ENCODE assay signal across 7 mouse cellular contexts in the genomic region with DNA sequence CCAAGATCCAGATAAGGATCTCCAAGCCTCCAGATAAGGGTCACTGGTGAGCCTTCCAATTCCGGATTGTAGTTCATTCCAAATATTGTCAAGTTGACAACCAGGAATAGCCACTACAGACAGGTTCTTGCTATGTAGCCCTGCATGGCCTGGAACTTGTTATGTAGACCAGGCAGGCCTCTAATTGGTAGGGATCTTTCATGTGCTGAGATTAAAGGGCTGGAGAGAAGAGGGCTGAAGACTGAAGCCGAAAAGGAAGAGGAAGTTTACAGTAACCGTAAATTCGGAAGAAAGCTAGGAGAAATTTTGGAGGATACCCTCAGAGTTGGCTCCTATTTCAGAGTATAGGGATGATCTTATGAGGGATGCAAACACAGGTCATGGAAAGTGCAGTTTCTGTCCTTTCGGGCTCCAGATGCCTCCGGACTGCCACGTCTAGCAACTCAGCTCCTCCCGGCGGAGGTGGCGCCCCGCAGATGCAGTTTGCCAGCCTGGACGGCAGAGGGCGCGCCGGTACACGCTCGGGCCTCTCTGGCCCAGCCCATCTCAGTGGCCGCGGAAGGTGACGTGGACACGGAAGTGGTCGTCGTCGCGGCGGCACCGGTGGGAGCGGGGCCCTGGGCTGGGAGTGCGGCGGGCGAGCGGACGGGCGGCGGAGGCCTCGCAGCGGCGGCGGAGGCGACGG. TPM values are rescaled to one million over a fixed set of nuclear protein-coding genes. Genes with fewer than 3 reads are reported as not detected.
DNase-seq lines count a peak whose midpoint lies in the region; ATAC-seq and TF ChIP-seq lines count a peak whose summit lies in the region.

Gene Lrrc59 (plus strand): TSS at position 569 of the 685 bp plus-strand sequence.

- no peak for TF ChIP-seq POLR2A in kidney, adult 2 months (IDR thresholded peaks at IDR 0.05; ENCODE audit: low read depth, low read length)
- peak; percentile 70 for TF ChIP-seq POLR2A in spleen, adult 2 months (IDR thresholded peaks at IDR 0.05; ENCODE audit: low read depth, low read length)

- ATAC-seq in embryonic facial prominence, embryonic 12.5 days (ENCODE audit: insufficient number of reproducible peaks, insufficient read depth, low FRiP score, low TSS enrichment): peak; percentile 94
- ATAC-seq in limb, embryonic 12.5 days (ENCODE audit: insufficient number of reproducible peaks, insufficient read depth, low FRiP score, low TSS enrichment, low read depth): peak; percentile 97
- peak; percentile 97 for ATAC-seq in midbrain, embryonic 15.5 days (replicated peaks)

- H3K4me2 ChIP-seq in embryonic facial prominence, embryonic 12.5 days (replicated peaks): peak within 1 kb of the TSS; percentile 91
- H3K4me2 ChIP-seq in limb, embryonic 12.5 days: peak within 1 kb of the TSS; percentile 86
- peak within 1 kb of the TSS; percentile 88 for H3K4me2 ChIP-seq in midbrain, embryonic 15.5 days

- H3K4me1 ChIP-seq in embryonic facial prominence, embryonic 12.5 days: peaks cover 8% of the 10 kb centered on the region
- H3K4me1 ChIP-seq in kidney, adult 2 months (ENCODE audit: control insufficient read depth, insufficient read depth, low read length): peaks cover 11% of the 10 kb centered on the region; the same call in 1 of the 2 replicates
- H3K4me1 ChIP-seq in limb, embryonic 12.5 days (replicated peaks): peaks cover 12% of the 10 kb centered on the region
- H3K4me1 ChIP-seq in midbrain, embryonic 15.5 days: peaks cover 14% of the 10 kb centered on the region
- peaks cover 6% of the 10 kb centered on the region; the same call in 1 of the 2 replicates for H3K4me1 ChIP-seq in spleen, adult 2 months (ENCODE audit: control insufficient read depth, insufficient read depth, insufficient read length)

- peak within 1 kb of the TSS; percentile 97 for H3K4me3 ChIP-seq in embryonic facial prominence, embryonic 12.5 days
- peak within 1 kb of the TSS; percentile 76 for H3K4me3 ChIP-seq in kidney, adult 2 months (ENCODE audit: insufficient read depth, low read depth, low read length)
- peak within 1 kb of the TSS; percentile 88 for H3K4me3 ChIP-seq in limb, embryonic 12.5 days (replicated peaks)
- H3K4me3 ChIP-seq in midbrain, embryonic 15.5 days: peak within 1 kb of the TSS; percentile 100
- peak within 1 kb of the TSS; percentile 74 for H3K4me3 ChIP-seq in spleen, adult 2 months (ENCODE audit: extremely low read depth, insufficient read depth, insufficient read length)

- peak; percentile 91 for TF ChIP-seq CTCF in kidney, adult 2 months (conservative IDR thresholded peaks at IDR 0.05; ENCODE audit: insufficient read depth, insufficient read length, low read depth, low read length)
- peak; percentile 98 for TF ChIP-seq CTCF in spleen, adult 2 months (IDR thresholded peaks at IDR 0.05; ENCODE audit: extremely low read depth, insufficient read depth, insufficient read length, insufficient replicate concordance)

- peak; percentile 96 for DNase-seq in adrenal gland, postnatal 25 days
- DNase-seq in heart, adult 18-20 months: peak; percentile 95
- DNase-seq in kidney, adult 2 months: peak; percentile 95
- DNase-seq in spleen, adult 2 months (ENCODE audit: low read depth in 1 of 2, low spot score in 2 of 2): peak; percentile 78 to 93

- no peaks in the 10 kb centered on the region for H3K9me3 ChIP-seq in embryonic facial prominence, embryonic 12.5 days
- no peaks in the 10 kb centered on the region for H3K9me3 ChIP-seq in limb, embryonic 12.5 days
- H3K9me3 ChIP-seq in midbrain, embryonic 15.5 days: no peaks in the 10 kb centered on the region

- peak within 1 kb of the TSS; percentile 63 for H3K27ac ChIP-seq in embryonic facial prominence, embryonic 12.5 days
- H3K27ac ChIP-seq in kidney, adult 2 months (ENCODE audit: insufficient read depth, low read depth, low read length): no peak within 1 kb of the TSS
- H3K27ac ChIP-seq in limb, embryonic 12.5 days: peak within 1 kb of the TSS; percentile 56
- peak within 1 kb of the TSS; percentile 73 for H3K27ac ChIP-seq in midbrain, embryonic 15.5 days
- peak within 1 kb of the TSS; percentile 49 for H3K27ac ChIP-seq in spleen, adult 2 months (ENCODE audit: insufficient read depth, low read length)

- no peaks in the 10 kb centered on the region for H3K27me3 ChIP-seq in embryonic facial prominence, embryonic 12.5 days
- H3K27me3 ChIP-seq in kidney, adult 2 months (replicated peaks; ENCODE audit: control insufficient read depth, insufficient read depth, low read length): no peaks in the 10 kb centered on the region
- H3K27me3 ChIP-seq in limb, embryonic 12.5 days: no peaks in the 10 kb centered on the region
- H3K27me3 ChIP-seq in midbrain, embryonic 15.5 days (replicated peaks): no peaks in the 10 kb centered on the region
- H3K27me3 ChIP-seq in spleen, adult 2 months (ENCODE audit: control insufficient read depth, insufficient read depth, low read length): no peaks in the 10 kb centered on the region

- H3K9ac ChIP-seq in embryonic facial prominence, embryonic 12.5 days: peak within 1 kb of the TSS; percentile 87
- H3K9ac ChIP-seq in limb, embryonic 12.5 days (replicated peaks): peak within 1 kb of the TSS; percentile 82
- peak within 1 kb of the TSS; percentile 92 for H3K9ac ChIP-seq in midbrain, embryonic 15.5 days

- 5% methylated on average over 41 of the region's 41 CpGs for WGBS in embryonic facial prominence, embryonic 12.5 days
- WGBS in kidney, adult 2 months: 5% methylated on average over 41 of the region's 41 CpGs
- WGBS in limb, embryonic 12.5 days: 4% methylated on average over 41 of the region's 41 CpGs
- 7% methylated on average over 41 of the region's 41 CpGs for WGBS in midbrain, embryonic 15.5 days
- WGBS in spleen, adult 2 months: 4% methylated on average over 26 of the region's 41 CpGs

- H3K36me3 ChIP-seq in embryonic facial prominence, embryonic 12.5 days: peaks cover 24% of the 10 kb centered on the region
- no peaks in the 10 kb centered on the region for H3K36me3 ChIP-seq in kidney, adult 2 months (ENCODE audit: control insufficient read depth, insufficient read depth, low read length)
- H3K36me3 ChIP-seq in limb, embryonic 12.5 days: peaks cover 28% of the 10 kb centered on the region
- H3K36me3 ChIP-seq in midbrain, embryonic 15.5 days (replicated peaks): peaks cover 20% of the 10 kb centered on the region
- peaks cover 14% of the 10 kb centered on the region for H3K36me3 ChIP-seq in spleen, adult 2 months (ENCODE audit: control insufficient read depth, insufficient read depth, low read length)

RNA-seq across cellular contexts. Expression of gene Lrrc59, which starts in this region (rescaled TPM):
- 90.9 and 112 TPM in 2 replicates for total RNA-seq in adrenal gland, postnatal 25 days (2021)
- polyA plus RNA-seq in embryonic facial prominence, embryonic 12.5 days (2016; fragmentation: Nextera tagmentation; extraction: Ambion mirVana): 222 and 225 TPM in 2 replicates
- 10 to 100 TPM; 32.0 to 32.6 TPM for total RNA-seq in heart, adult 18-20 months (2021)
- 43.4 and 43.6 TPM in 2 replicates for polyA plus RNA-seq in kidney, adult 2 months (2012; rRNA removed)
- polyA plus RNA-seq in limb, embryonic 12.5 days (2016; fragmentation: Nextera tagmentation; extraction: Ambion mirVana): 205 and 217 TPM in 2 replicates
- polyA plus RNA-seq in midbrain, embryonic 15.5 days (2015; fragmentation: Nextera tagmentation; extraction: Ambion mirVana): 165 and 166 TPM in 2 replicates
- polyA plus RNA-seq in spleen, adult 2 months (2012; rRNA removed): 29.3 and 31.4 TPM in 2 replicates
